Mouse (Mus musculus): ENCODE measurements at regions not wholly inside any gene's neighbourhood (a gene's known extent, or its start where the extent isn't known, plus 50 kb on each side); places are given as distances from the start of the nearest gene placed in this dataset.

GRCm38 (mm10) chr8:26438877-26439276, 319.5 kb downstream of the Gm45692 start:
- no peaks in the 10 kb centered on the region for H3K9me3 ChIP-seq (ENCODE audit: control insufficient read depth, low read length)
- H3K27me3 ChIP-seq (ENCODE audit: control insufficient read depth, insufficient read depth, low read length), result no peaks in the 10 kb centered on the region
- peak; percentile 76 for ATAC-seq (ENCODE audit: low FRiP score, low TSS enrichment)
- peak overlapping the region; percentile 45 for H3K4me2 ChIP-seq (replicated peaks; ENCODE audit: low read depth, low read length)
- peak overlapping the region; percentile 37; the same call in 1 of the 2 replicates for H3K9ac ChIP-seq (ENCODE audit: low read depth, low read length)
- H3K4me3 ChIP-seq (ENCODE audit: low read length), result peak overlapping the region; percentile 24
- WGBS, result 12% methylated on average over 16 of the region's 16 CpGs
- H3K27ac ChIP-seq (ENCODE audit: low read depth, low read length), result no peak overlapping the region; the same call in 1 of the 2 replicates
- no peaks in the 10 kb centered on the region for H3K36me3 ChIP-seq (ENCODE audit: control insufficient read depth, insufficient read depth, low read length)
- H3K4me1 ChIP-seq (ENCODE audit: control insufficient read depth, insufficient read depth, low read length), result peaks cover 5% of the 10 kb centered on the region; the same call in 1 of the 2 replicates

- Histone ChIP-seq H3K9me3 (ENCODE audit: control insufficient read depth, low read length) (no peaks in the 10 kb centered on the region), H3K4me1 (ENCODE audit: control insufficient read depth, insufficient read depth, low read length) (peaks cover 5% of the 10 kb centered on the region), H3K36me3 (ENCODE audit: control insufficient read depth, insufficient read depth, low read length) (no peaks in the 10 kb centered on the region), H3K27me3 (ENCODE audit: control insufficient read depth, insufficient read depth, low read length) (no peaks in the 10 kb centered on the region), H3K27ac (ENCODE audit: low read depth, low read length) (no peak overlapping the region; the same call in 1 of the 2 replicates), H3K4me3 (ENCODE audit: low read length) (no peak overlapping the region), H3K9ac (ENCODE audit: low read depth, low read length) (no peak overlapping the region), H3K4me2 (replicated peaks; ENCODE audit: low read depth, low read length) (no peak overlapping the region)
- WGBS, result 45% methylated on average over 12 of the region's 12 CpGs
- ATAC-seq (ENCODE audit: low FRiP score, low TSS enrichment), result no peak
Measured at GRCm38 (mm10) chr8:26441268-26442030, 322.1 kb downstream of the Gm45692 start.

DNA sequence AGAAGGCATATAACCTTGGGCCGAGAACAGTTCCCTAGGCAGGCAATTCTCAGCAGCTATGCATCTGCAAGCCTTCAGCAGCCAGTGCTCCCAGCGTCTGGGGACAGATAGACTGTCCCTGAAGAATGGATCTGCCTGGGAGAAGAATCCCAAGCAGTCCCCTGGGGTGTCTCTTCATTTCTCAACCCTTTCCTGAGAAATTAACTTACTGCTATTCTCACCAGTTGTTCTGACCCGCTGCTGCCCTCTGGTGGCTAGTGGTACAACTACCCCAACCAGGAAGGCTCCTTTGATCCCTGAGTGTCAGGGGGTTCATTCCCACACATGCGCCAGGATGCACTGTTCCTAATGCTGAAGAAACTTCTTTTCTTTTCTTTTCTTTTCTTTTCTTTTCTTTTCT, 323.7 kb downstream of the Gm45692 start:
- WGBS, result 48% methylated on average over 4 of the region's 4 CpGs
- ATAC-seq (ENCODE audit: low FRiP score, low TSS enrichment), result no peak
- no peak overlapping the region for H3K4me3 ChIP-seq (ENCODE audit: low read length)

DNA sequence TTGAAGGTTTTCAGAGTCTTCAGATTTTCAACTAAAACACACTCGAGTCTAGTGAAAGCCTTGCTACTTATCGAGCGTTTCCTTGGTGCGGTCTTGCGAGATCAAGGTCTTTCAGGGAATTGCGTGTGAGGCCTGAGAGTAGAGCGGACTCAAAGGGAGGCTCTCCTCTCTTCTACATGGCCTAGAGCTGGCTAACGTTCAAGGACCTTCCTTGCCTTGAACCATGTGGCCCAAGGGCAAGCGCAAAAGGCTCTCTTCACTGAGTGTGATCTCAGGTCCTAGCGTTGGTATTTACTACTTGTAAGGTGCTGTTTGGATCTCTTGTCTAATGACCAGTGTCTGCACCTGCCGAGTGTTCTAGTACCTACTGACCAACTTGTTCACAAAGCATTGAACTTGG, 324.4 kb downstream of the Gm45692 start:
- H3K36me3 ChIP-seq (ENCODE audit: control insufficient read depth, insufficient read depth, low read length), result no peaks in the 10 kb centered on the region
- H3K9me3 ChIP-seq (ENCODE audit: control insufficient read depth, low read length), result no peaks in the 10 kb centered on the region
- WGBS, result 90% methylated on average over 11 of the region's 11 CpGs
- H3K27me3 ChIP-seq (ENCODE audit: control insufficient read depth, insufficient read depth, low read length), result no peaks in the 10 kb centered on the region
- no peak overlapping the region for H3K9ac ChIP-seq (ENCODE audit: low read depth, low read length)
- H3K4me3 ChIP-seq (ENCODE audit: low read length), result no peak overlapping the region
- no peak overlapping the region for H3K4me2 ChIP-seq (replicated peaks; ENCODE audit: low read depth, low read length)
- peaks cover 5% of the 10 kb centered on the region for H3K4me1 ChIP-seq (ENCODE audit: control insufficient read depth, insufficient read depth, low read length)
- ATAC-seq (ENCODE audit: low FRiP score, low TSS enrichment), result no peak
- H3K27ac ChIP-seq (ENCODE audit: low read depth, low read length), result no peak overlapping the region

More for the DNA sequence above, 323.7 kb downstream of the Gm45692 start:
- H3K4me1 ChIP-seq (ENCODE audit: control insufficient read depth, insufficient read depth, low read length), result peaks cover 5% of the 10 kb centered on the region
- no peak overlapping the region for H3K9ac ChIP-seq (ENCODE audit: low read depth, low read length)
- no peaks in the 10 kb centered on the region for H3K27me3 ChIP-seq (ENCODE audit: control insufficient read depth, insufficient read depth, low read length)
- no peaks in the 10 kb centered on the region for H3K36me3 ChIP-seq (ENCODE audit: control insufficient read depth, insufficient read depth, low read length)
- no peaks in the 10 kb centered on the region for H3K9me3 ChIP-seq (ENCODE audit: control insufficient read depth, low read length)
- no peak overlapping the region for H3K4me2 ChIP-seq (replicated peaks; ENCODE audit: low read depth, low read length)
- H3K27ac ChIP-seq (ENCODE audit: low read depth, low read length), result no peak overlapping the region

- Histone ChIP-seq H3K9ac (ENCODE audit: low read depth, low read length) (no peak overlapping the region), H3K27ac (ENCODE audit: low read depth, low read length) (no peak overlapping the region), H3K4me2 (replicated peaks; ENCODE audit: low read depth, low read length) (no peak overlapping the region), H3K4me1 (ENCODE audit: control insufficient read depth, insufficient read depth, low read length) (peaks cover 5% of the 10 kb centered on the region), H3K27me3 (ENCODE audit: control insufficient read depth, insufficient read depth, low read length) (no peaks in the 10 kb centered on the region), H3K36me3 (ENCODE audit: control insufficient read depth, insufficient read depth, low read length) (no peaks in the 10 kb centered on the region), H3K4me3 (ENCODE audit: low read length) (no peak overlapping the region), H3K9me3 (ENCODE audit: control insufficient read depth, low read length) (no peaks in the 10 kb centered on the region)
- ATAC-seq (ENCODE audit: low FRiP score, low TSS enrichment), result no peak
- 65% methylated on average over 4 of the region's 4 CpGs for WGBS
Measured at GRCm38 (mm10) chr8:26445991-26446390, 326.7 kb downstream of the Gm45692 start.

DNA sequence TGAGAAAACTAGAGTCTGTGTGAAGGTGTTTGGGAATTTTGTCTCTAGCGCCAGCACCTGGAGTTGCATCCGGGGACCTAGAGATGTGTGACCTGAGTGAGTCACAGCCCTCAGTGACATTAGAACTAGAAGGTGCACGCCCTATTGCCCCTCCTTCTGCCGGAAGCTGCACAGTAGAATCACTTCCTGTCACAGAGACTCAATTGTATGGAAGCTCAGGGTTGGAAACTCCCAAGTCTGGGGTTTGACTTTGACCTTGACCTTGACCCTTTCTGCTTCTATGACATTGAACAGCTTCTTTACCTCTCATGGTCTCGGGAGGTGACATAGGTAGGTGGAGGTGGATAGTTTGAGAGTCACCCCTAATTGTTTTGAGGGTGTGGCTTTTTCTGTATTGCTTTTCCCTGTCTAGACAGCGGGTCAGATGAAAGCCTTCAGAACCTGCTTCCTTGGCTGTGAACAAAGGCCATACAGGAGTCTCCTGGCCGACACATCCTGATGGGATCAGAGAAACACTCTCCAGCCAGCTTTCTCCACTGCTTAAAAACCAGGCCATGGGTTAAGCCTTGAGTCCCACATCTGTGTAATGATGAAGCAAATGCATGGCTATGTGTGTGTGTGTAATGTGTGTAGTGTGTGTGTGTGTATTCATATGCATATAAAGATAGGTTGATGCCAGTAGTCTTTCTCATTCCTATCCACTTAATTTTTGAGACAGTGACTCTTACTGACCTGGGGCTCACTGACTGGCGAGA, 328.7 kb downstream of the Gm45692 start:
- H3K4me2 ChIP-seq (replicated peaks; ENCODE audit: low read depth, low read length), result no peak overlapping the region
- H3K27ac ChIP-seq (ENCODE audit: low read depth, low read length), result no peak overlapping the region
- no peak overlapping the region for H3K9ac ChIP-seq (ENCODE audit: low read depth, low read length)
- no peaks in the 10 kb centered on the region for H3K27me3 ChIP-seq (ENCODE audit: control insufficient read depth, insufficient read depth, low read length)
- no peaks in the 10 kb centered on the region; the same call in none of the 2 replicates for H3K4me1 ChIP-seq (ENCODE audit: control insufficient read depth, insufficient read depth, low read length)
- no peaks in the 10 kb centered on the region for H3K36me3 ChIP-seq (ENCODE audit: control insufficient read depth, insufficient read depth, low read length)
- WGBS, result 82% methylated on average over 8 of the region's 8 CpGs
- no peak overlapping the region for H3K4me3 ChIP-seq (ENCODE audit: low read length)
- H3K9me3 ChIP-seq (ENCODE audit: control insufficient read depth, low read length), result no peaks in the 10 kb centered on the region
- ATAC-seq (ENCODE audit: low FRiP score, low TSS enrichment), result no peak

GRCm38 (mm10) chr8:26449291-26449690, 330.0 kb downstream of the Gm45692 start:
- 94% methylated on average over 7 of the region's 7 CpGs for WGBS
- H3K4me2 ChIP-seq (replicated peaks; ENCODE audit: low read depth, low read length), result no peak overlapping the region
- peaks cover 6% of the 10 kb centered on the region for H3K4me1 ChIP-seq (ENCODE audit: control insufficient read depth, insufficient read depth, low read length)
- no peak overlapping the region for H3K27ac ChIP-seq (ENCODE audit: low read depth, low read length)
- H3K27me3 ChIP-seq (ENCODE audit: control insufficient read depth, insufficient read depth, low read length), result no peaks in the 10 kb centered on the region
- no peak overlapping the region for H3K9ac ChIP-seq (ENCODE audit: low read depth, low read length)
- no peak overlapping the region for H3K4me3 ChIP-seq (ENCODE audit: low read length)
- no peaks in the 10 kb centered on the region for H3K36me3 ChIP-seq (ENCODE audit: control insufficient read depth, insufficient read depth, low read length)
- H3K9me3 ChIP-seq (ENCODE audit: control insufficient read depth, low read length), result no peaks in the 10 kb centered on the region
- no peak for ATAC-seq (ENCODE audit: low FRiP score, low TSS enrichment)

GRCm38 (mm10) chr8:26450543-26450942, 331.2 kb downstream of the Gm45692 start:
- H3K4me1 ChIP-seq (ENCODE audit: control insufficient read depth, insufficient read depth, low read length), result peaks cover 6% of the 10 kb centered on the region
- no peak overlapping the region for H3K9ac ChIP-seq (ENCODE audit: low read depth, low read length)
- H3K4me3 ChIP-seq (ENCODE audit: low read length), result no peak overlapping the region
- H3K9me3 ChIP-seq (ENCODE audit: control insufficient read depth, low read length), result no peaks in the 10 kb centered on the region
- ATAC-seq (ENCODE audit: low FRiP score, low TSS enrichment), result no peak
- no peak overlapping the region for H3K27ac ChIP-seq (ENCODE audit: low read depth, low read length)
- H3K36me3 ChIP-seq (ENCODE audit: control insufficient read depth, insufficient read depth, low read length), result no peaks in the 10 kb centered on the region
- WGBS, result 49% methylated on average over 10 of the region's 10 CpGs
- H3K27me3 ChIP-seq (ENCODE audit: control insufficient read depth, insufficient read depth, low read length), result no peaks in the 10 kb centered on the region
- H3K4me2 ChIP-seq (replicated peaks; ENCODE audit: low read depth, low read length), result no peak overlapping the region

- no peak overlapping the region for H3K9ac ChIP-seq (ENCODE audit: low read depth, low read length)
- ATAC-seq (ENCODE audit: low FRiP score, low TSS enrichment), result 0 out of 2 replicates have a peak, but pooled peaks have one; percentile 52
- H3K4me1 ChIP-seq (ENCODE audit: control insufficient read depth, insufficient read depth, low read length), result peaks cover 6% of the 10 kb centered on the region
- H3K4me3 ChIP-seq (ENCODE audit: low read length), result no peak overlapping the region
- H3K36me3 ChIP-seq (ENCODE audit: control insufficient read depth, insufficient read depth, low read length), result no peaks in the 10 kb centered on the region
- no peaks in the 10 kb centered on the region for H3K27me3 ChIP-seq (ENCODE audit: control insufficient read depth, insufficient read depth, low read length)
- no peak overlapping the region for H3K27ac ChIP-seq (ENCODE audit: low read depth, low read length)
- H3K4me2 ChIP-seq (replicated peaks; ENCODE audit: low read depth, low read length), result no peak overlapping the region
- no peaks in the 10 kb centered on the region for H3K9me3 ChIP-seq (ENCODE audit: control insufficient read depth, low read length)
- WGBS, result 33% methylated on average over 5 of the region's 5 CpGs
Measured at GRCm38 (mm10) chr8:26452976-26453573, 333.7 kb downstream of the Gm45692 start.
